Mouse (Mus musculus): ENCODE data around the gene Gm20696.
A peak's percentile ranks its signal among the peaks of the same experiment; 100 is the strongest.

Gm20696 gene

GRCm38 (mm10) chr6:99572071-99572470 is 94.5 kb downstream of the Gm20696 start:
- DNase-seq (ENCODE audit: low spot score in 2 of 2): peak; percentile 26 to 42

- DNase-seq (ENCODE audit: low spot score in 2 of 2): peak; percentile 47 to 55
These were observed 99.7 kb downstream of the Gm20696 start for GRCm38 (mm10) chr6:99566921-99567320.

- no peak for DNase-seq (ENCODE audit: low spot score in 2 of 2)
These were observed 101.8 kb downstream of the Gm20696 start for GRCm38 (mm10) chr6:99564766-99565165.

- no peak for DNase-seq (ENCODE audit: low spot score in 2 of 2)
These were observed 109.6 kb downstream of the Gm20696 start for GRCm38 (mm10) chr6:99556950-99557349.

GRCm38 (mm10) chr6:99552816-99553215 is 113.8 kb downstream of the Gm20696 start:
- no peak for DNase-seq (ENCODE audit: low spot score in 2 of 2)

GRCm38 (mm10) chr6:99546416-99546815 is 120.2 kb downstream of the Gm20696 start:
- DNase-seq (ENCODE audit: low spot score in 2 of 2): no peak

- DNase-seq (ENCODE audit: low spot score in 2 of 2): no peak
These were observed 121.2 kb downstream of the Gm20696 start for GRCm38 (mm10) chr6:99545437-99545836.

GRCm38 (mm10) chr6:99541105-99541504 is 125.5 kb downstream of the Gm20696 start:
- DNase-seq (ENCODE audit: low spot score in 2 of 2): no peak

GRCm38 (mm10) chr6:99540653-99541052 is 125.9 kb downstream of the Gm20696 start:
- DNase-seq (ENCODE audit: low spot score in 2 of 2): no peak

GRCm38 (mm10) chr6:99540146-99540545 is 126.5 kb downstream of the Gm20696 start:
- DNase-seq (ENCODE audit: low spot score in 2 of 2): no peak

GRCm38 (mm10) chr6:99538194-99538941 is 128.2 kb downstream of the Gm20696 start:
- DNase-seq (ENCODE audit: low spot score in 2 of 2): no peak

GRCm38 (mm10) chr6:99534211-99534745 is 132.3 kb downstream of the Gm20696 start:
- no peak for DNase-seq (ENCODE audit: low spot score in 2 of 2)

- no peak for DNase-seq (ENCODE audit: low spot score in 2 of 2)
These were observed 134.1 kb downstream of the Gm20696 start for GRCm38 (mm10) chr6:99532458-99532857.

GRCm38 (mm10) chr6:99528972-99529371 is 137.6 kb downstream of the Gm20696 start:
- DNase-seq (ENCODE audit: low spot score in 2 of 2): no peak

GRCm38 (mm10) chr6:99527457-99528105 is 139.0 kb downstream of the Gm20696 start:
- DNase-seq (ENCODE audit: low spot score in 2 of 2): no peak

- peak in 1 of 2 experiments; percentile 34 for DNase-seq (ENCODE audit: low spot score in 2 of 2)
These were observed 141.2 kb downstream of the Gm20696 start for GRCm38 (mm10) chr6:99525351-99525750.

GRCm38 (mm10) chr6:99523679-99524370 is 142.8 kb downstream of the Gm20696 start:
- no peak for DNase-seq (ENCODE audit: low spot score in 2 of 2)

- DNase-seq (ENCODE audit: low spot score in 2 of 2): peak; percentile 67 to 77
These were observed 143.4 kb downstream of the Gm20696 start for GRCm38 (mm10) chr6:99523109-99523632.

- DNase-seq (ENCODE audit: low spot score in 2 of 2): peak; percentile 58 to 72
These were observed 144.1 kb downstream of the Gm20696 start, which contains the start of gene Foxp1 for GRCm38 (mm10) chr6:99522359-99523108. Gene Foxp1 (minus strand): TSS chr6:99522721.

- peak; percentile 45 to 50 for DNase-seq (ENCODE audit: low spot score in 2 of 2)
These were observed 144.8 kb downstream of the Gm20696 start for GRCm38 (mm10) chr6:99521641-99522358.

Data from right cerebral cortex, adult 2 months (tissue).